In the genomic region with DNA sequence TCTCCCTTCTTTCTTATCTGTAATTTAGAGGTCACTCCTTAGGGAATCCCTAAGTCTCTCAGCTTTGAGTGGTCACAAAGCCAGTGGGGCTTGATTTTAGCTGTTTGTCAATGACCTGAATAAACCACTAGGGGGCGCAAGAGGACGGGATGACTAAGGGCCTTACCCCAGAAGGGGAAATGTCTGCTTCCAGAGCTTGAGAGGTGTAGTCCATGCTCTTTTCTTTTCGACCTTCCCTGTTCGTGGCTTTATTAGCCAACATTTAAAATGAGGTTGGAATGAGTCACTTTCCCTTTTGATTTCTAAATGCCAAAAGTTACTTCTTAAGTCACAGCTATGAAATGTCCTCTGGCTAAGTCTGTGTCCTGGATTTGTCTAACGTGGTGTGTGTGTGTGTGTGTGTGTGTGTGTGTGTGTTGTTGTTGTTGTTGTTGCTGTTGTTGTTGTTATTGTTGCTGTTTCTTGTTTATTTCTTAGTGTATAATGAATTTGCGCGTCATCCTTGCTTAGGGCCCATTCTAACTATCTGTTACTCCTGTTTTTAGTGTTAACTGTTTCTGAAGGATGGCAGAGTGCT, we compare ENCODE assay signal across 8 mouse cellular contexts.
DNase-seq lines count a peak whose midpoint lies in the region; ATAC-seq lines count a peak whose summit lies in the region.

No protein-coding gene starts in this region.

- WGBS in hindbrain, embryonic 11.5 days, result 36% methylated on average over 7 of the region's 7 CpGs

- no peak overlapping the region for H3K27ac ChIP-seq in hindbrain, embryonic 11.5 days (ENCODE audit: low read depth, low read length)

- no peak overlapping the region for H3K9ac ChIP-seq in hindbrain, embryonic 11.5 days (ENCODE audit: low read depth, low read length)

- peak; percentile 71 for ATAC-seq in hindbrain, embryonic 11.5 days (ENCODE audit: low FRiP score)

- no peaks in the 10 kb centered on the region for H3K9me3 ChIP-seq in hindbrain, embryonic 11.5 days (ENCODE audit: control insufficient read depth, low read length)

- no peak overlapping the region for H3K4me2 ChIP-seq in hindbrain, embryonic 11.5 days (replicated peaks; ENCODE audit: low read depth, low read length)

- no peaks in the 10 kb centered on the region for H3K27me3 ChIP-seq in hindbrain, embryonic 11.5 days (ENCODE audit: control insufficient read depth, insufficient read depth, low read length)

- peak; percentile 36 for DNase-seq in MEL-GATA-1-ER (ENCODE audit: extremely low read depth, low read depth)
- DNase-seq in cerebellum, adult 11 months, result peak; percentile 63
- peak; percentile 76 for DNase-seq in forelimb bud, embryonic 11.5 days (ENCODE audit: low read depth, low spot score)
- peak; percentile 87 for DNase-seq in hindbrain, embryonic 11.5 days (ENCODE audit: low spot score)
- DNase-seq in layer of hippocampus, postnatal 10 days (ENCODE audit: low spot score in 2 of 2), result peak; percentile 76 to 84
- peak; percentile 91 for DNase-seq in lung, postnatal 36 days
- DNase-seq in retina, postnatal 7 days (ENCODE audit: low read depth, low spot score), result peak; percentile 76
- DNase-seq in urinary bladder, postnatal 10 days (ENCODE audit: low spot score), result peak; percentile 22

- H3K4me3 ChIP-seq in hindbrain, embryonic 11.5 days (ENCODE audit: low read depth, low read length), result no peak overlapping the region

- no peaks in the 10 kb centered on the region for H3K36me3 ChIP-seq in hindbrain, embryonic 11.5 days (ENCODE audit: control insufficient read depth, insufficient read depth, low read length)

- H3K4me1 ChIP-seq in hindbrain, embryonic 11.5 days (replicated peaks; ENCODE audit: control insufficient read depth, insufficient read depth, low read length), result no peaks in the 10 kb centered on the region

Comparison
In these comparisons a context has a peak if more than half of its experiments do, and no peak if none do; other contexts are left out.
1. DNase-seq: peak in every context shown above with its lines; median percentile 91 in lung, postnatal 36 days; 87 in hindbrain, embryonic 11.5 days; 80 in layer of hippocampus, postnatal 10 days; 76 in forelimb bud, embryonic 11.5 days; 76 in retina, postnatal 7 days; 63 in cerebellum, adult 11 months; 36 in MEL-GATA-1-ER; 22 in urinary bladder, postnatal 10 days.